In genomic region chr6:124542284-124542683, GRCm38 (mm10) we compare ENCODE assay signal across 8 mouse cellular contexts. TPM values are rescaled to one million over a fixed set of nuclear protein-coding genes. Genes with fewer than 3 reads are reported as not detected.
DNase-seq lines count a peak whose midpoint lies in the region; ATAC-seq and TF ChIP-seq lines count a peak whose summit lies in the region.
"Not testable (repeated sequence)": the region's sequence is repeated elsewhere in the genome, so short reads cannot be mapped to it uniquely, and the experiment has no call there.

TSS of gene C1s1 (minus strand) at chr6:124542359.

- TF ChIP-seq POLR2A in CH12.LX (IDR thresholded peaks at IDR 0.05; ENCODE audit: low read depth, low read length); embryonic fibroblast, embryonic 13.5 days (IDR thresholded peaks at IDR 0.05; ENCODE audit: low read depth, low read length); testis, adult 2 months (IDR thresholded peaks at IDR 0.05; ENCODE audit: control insufficient read depth, low read depth, low read length): not testable (repeated sequence)

- H3K4me1 ChIP-seq in CH12.LX (ENCODE audit: control insufficient read depth in 1 of 2, insufficient read depth in 2 of 2); embryonic fibroblast, embryonic 13.5 days (ENCODE audit: control insufficient read depth, insufficient read depth, low read length); liver, embryonic 11.5 days (replicated peaks; ENCODE audit: control insufficient read depth, insufficient read depth, low read length); testis, adult 2 months (ENCODE audit: control insufficient read depth, insufficient read depth, low read length): not testable (repeated sequence)

- in situ Hi-C loops in CH12.LX (cut with MboI; ENCODE audit: low pct_ligation_motif_present, low pct_unique_long_range_greater_than_20kb, low sequenced_read_pairs), result loop anchor here (10.0 kb wide), 1 partner anchor 67 kb away; no protein-coding TSS in a partner anchor

- DNase-seq in CH12.LX (ENCODE audit: extremely low read depth), result peak; percentile 27
- DNase-seq in c-Kit-positive CD71-negative TER-119-negative erythroid progenitor cells, embryonic 14.5 days (ENCODE audit: low read depth), result peak; percentile 20
- peak; percentile 32 to 53 for DNase-seq in heart, postnatal 10 days
- peak; percentile 80 for DNase-seq in kidney, postnatal 10 days
- not testable (repeated sequence) for DNase-seq in liver, embryonic 11.5 days (ENCODE audit: low spot score)
- DNase-seq in monocyte, adult 2 months (ENCODE audit: low read depth in 1 of 2, low spot score in 2 of 2), result peak; percentile 12 to 24

- H3K4me3 ChIP-seq in CH12.LX (replicated peaks in 1 of 3; ENCODE audit: low read depth in 2 of 3, low read length in 2 of 3, poor library complexity in 1 of 3); embryonic fibroblast, embryonic 13.5 days (ENCODE audit: insufficient read depth, low read length); liver, embryonic 11.5 days (ENCODE audit: low read depth, low read length); testis, adult 2 months (ENCODE audit: control insufficient read depth, low read depth, low read length): not testable (repeated sequence)

- TF ChIP-seq CTCF in CH12.LX (conservative IDR thresholded peaks at IDR 0.05 in 1 of 2, IDR thresholded peaks at IDR 0.05 in 1 of 2; ENCODE audit: low read depth in 2 of 2, low read length in 2 of 2), result peak; percentile 50 to 64
- TF ChIP-seq CTCF in embryonic fibroblast, embryonic 13.5 days (IDR thresholded peaks at IDR 0.05; ENCODE audit: borderline replicate concordance, insufficient read depth, low read length); testis, adult 2 months (IDR thresholded peaks at IDR 0.05; ENCODE audit: control insufficient read depth, insufficient read depth, insufficient replicate concordance, low read depth, low read length): not testable (repeated sequence)

- intact Hi-C loops in heart, postnatal 10 days (cut with DNase I), result loop anchor here (5.0 to 10.0 kb wide), 2 partner anchors 60 to 277 kb away; no protein-coding TSS in a partner anchor

- WGBS in liver, embryonic 11.5 days, result 0% methylated on average over 1 of the region's 1 CpGs

- H3K27me3 ChIP-seq in CH12.LX (replicated peaks); liver, embryonic 11.5 days (replicated peaks; ENCODE audit: control insufficient read depth, insufficient read depth, low read length); testis, adult 2 months (ENCODE audit: control insufficient read depth, insufficient read depth, low read length): not testable (repeated sequence)

- H3K27ac ChIP-seq in CH12.LX (ENCODE audit: insufficient read depth, low read depth); embryonic fibroblast, embryonic 13.5 days (ENCODE audit: insufficient read depth, low read length); liver, embryonic 11.5 days (ENCODE audit: low read depth, low read length); testis, adult 2 months (ENCODE audit: control insufficient read depth, insufficient read depth, low read depth, low read length): not testable (repeated sequence)

- H3K4me2 ChIP-seq in CH12.LX (ENCODE audit: insufficient read depth, low read depth, poor library complexity, severe bottlenecking), result not testable (repeated sequence)
- H3K4me2 ChIP-seq in liver, embryonic 11.5 days, result peak within 1 kb of the TSS; percentile 2; the same call in 1 of the 2 replicates

- not testable (repeated sequence) for H3K9ac ChIP-seq in CH12.LX (ENCODE audit: insufficient read depth, low read depth); liver, embryonic 11.5 days (ENCODE audit: low read depth, low read length)

- H3K9me3 ChIP-seq in CH12.LX (replicated peaks; ENCODE audit: low read length); liver, embryonic 11.5 days (ENCODE audit: control insufficient read depth, low read length): not testable (repeated sequence)

- peak; percentile 49 for TF ChIP-seq RAD21 in CH12.LX (IDR thresholded peaks at IDR 0.05; ENCODE audit: low read depth, low read length)

- TF ChIP-seq EP300 in CH12.LX (IDR thresholded peaks at IDR 0.05; ENCODE audit: low read length), result not testable (repeated sequence)

- dilution Hi-C loops in CH12.LX (cut with MboI; ENCODE audit: extremely low pct_ligation_motif_present, extremely low pct_unique_long_range_greater_than_20kb, low sequenced_read_pairs), result not testable (repeated sequence)

- not testable (repeated sequence) for H3K36me3 ChIP-seq in CH12.LX (replicated peaks in 1 of 2; ENCODE audit: control insufficient read depth in 1 of 2, insufficient read depth in 1 of 2, low read length in 1 of 2); liver, embryonic 11.5 days (ENCODE audit: control insufficient read depth, insufficient read depth, low read length); testis, adult 2 months (ENCODE audit: control insufficient read depth, insufficient read depth, low read length)

- H3K79me2 ChIP-seq in CH12.LX (replicated peaks; ENCODE audit: control insufficient read depth, extremely low read depth, insufficient read depth, poor library complexity, severe bottlenecking), result not testable (repeated sequence)

- peak; percentile 52; the same call in 1 of the 2 replicates for ATAC-seq in liver, embryonic 11.5 days (replicated peaks; ENCODE audit: low FRiP score)

TF ChIP-seq in CH12.LX, 34 proteins besides CTCF, POLR2A, EP300 and RAD21:
- TF ChIP-seq SMC3 (IDR thresholded peaks at IDR 0.05; ENCODE audit: low read depth, low read length), result peak; percentile 31

RNA-seq across cellular contexts. Expression of gene C1s1, which starts in this region (rescaled TPM):
- 0.55 and 0.80 TPM in 2 replicates for total RNA-seq in CH12.LX (2012; rRNA removed)
- 1.3 and 1.8 TPM in 2 replicates for total RNA-seq in CH12.LX (2014; rRNA removed)
- 2.4 and 4.8 TPM in 2 replicates for polyA plus RNA-seq in CH12.LX (2012; ENCODE audit: insufficient read length, low read depth)
- 17.0 and 50.4 TPM in 2 replicates for polyA plus RNA-seq in embryonic fibroblast, embryonic 13.5 days (2011; ENCODE audit: insufficient read length, low read depth, missing spikeins)
- total RNA-seq in heart, postnatal 10 days (2021), result 10 to 100 TPM; 20.1 to 23.3 TPM
- 12.0 and 12.7 TPM in 2 replicates for polyA plus RNA-seq in liver, embryonic 11.5 days (2014; fragmentation: Nextera tagmentation; extraction: Ambion mirVana)
- polyA plus RNA-seq in testis, adult 2 months (2012; rRNA removed), result 9.4 and 10.5 TPM in 2 replicates

Comparison
In these comparisons a context has a peak if more than half of its experiments do, and no peak if none do; other contexts are left out.
1. RNA of gene C1s1 (total RNA-seq): 20.1 to 23.3 TPM in heart, postnatal 10 days; 0.55 to 1.8 TPM in CH12.LX; every median in the first group is over 4 times any median in the second.